11 mouse cellular contexts compared by ENCODE assay signal in the genomic region with DNA sequence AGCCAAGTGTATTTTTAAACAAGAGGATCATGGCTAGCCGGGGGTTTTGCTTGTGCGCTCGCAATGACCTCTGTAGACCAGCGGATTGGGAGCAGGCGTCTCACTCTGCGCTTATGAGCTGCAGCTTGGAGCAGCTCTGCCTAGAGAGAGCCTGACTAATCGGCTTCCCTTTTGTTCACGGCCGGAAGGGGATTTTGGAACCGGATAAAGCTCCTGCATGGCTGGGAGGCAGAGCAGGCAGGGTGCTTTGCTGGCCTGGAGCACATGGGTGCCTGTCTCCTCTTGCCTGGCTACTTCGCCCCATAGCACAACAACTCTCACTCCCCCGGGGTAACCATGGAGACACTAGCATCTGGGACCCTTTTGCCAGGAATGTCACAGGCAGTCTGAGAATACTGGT.
DNase-seq lines count a peak whose midpoint lies in the region; ATAC-seq lines count a peak whose summit lies in the region.
"Had no signal": no experiment of that assay in that cellular context is flagged by ENCODE, and none has a peak within 500 bp of the region (broad histone marks: within the 10 kb centered on the region; RNA-seq: fewer than 3 reads in every experiment).

No protein-coding gene starts in this region.

- peak overlapping the region; percentile 71 for H3K27ac ChIP-seq in hindbrain, embryonic 10.5 days
- H3K27ac ChIP-seq in hindbrain, embryonic 12.5 days = no peak overlapping the region
- H3K27ac ChIP-seq in forebrain, embryonic 16.5 days (ENCODE audit: low read length) = no peak overlapping the region
- no peak overlapping the region for H3K27ac ChIP-seq in intestine, embryonic 15.5 days
- H3K27ac ChIP-seq: liver, embryonic 13.5 days had no signal

- H3K9me3 ChIP-seq in hindbrain, embryonic 10.5 days = no peaks in the 10 kb centered on the region
- no peaks in the 10 kb centered on the region for H3K9me3 ChIP-seq in hindbrain, embryonic 12.5 days (replicated peaks)
- no peaks in the 10 kb centered on the region for H3K9me3 ChIP-seq in forebrain, embryonic 16.5 days (ENCODE audit: control insufficient read depth, low read length)
- no peaks in the 10 kb centered on the region for H3K9me3 ChIP-seq in intestine, embryonic 15.5 days
- H3K9me3 ChIP-seq: liver, embryonic 13.5 days had no signal

- no peaks in the 10 kb centered on the region; the same call in 1 of the 2 replicates for H3K27me3 ChIP-seq in hindbrain, embryonic 10.5 days (ENCODE audit: insufficient read depth, poor library complexity, severe bottlenecking)
- H3K27me3 ChIP-seq in hindbrain, embryonic 12.5 days = no peaks in the 10 kb centered on the region
- no peaks in the 10 kb centered on the region for H3K27me3 ChIP-seq in forebrain, embryonic 16.5 days (replicated peaks; ENCODE audit: control insufficient read depth, insufficient read depth, low read length)
- no peaks in the 10 kb centered on the region for H3K27me3 ChIP-seq in intestine, embryonic 15.5 days (replicated peaks)
- H3K27me3 ChIP-seq: liver, embryonic 13.5 days had no signal

- H3K36me3 ChIP-seq in hindbrain, embryonic 10.5 days = no peaks in the 10 kb centered on the region
- no peaks in the 10 kb centered on the region for H3K36me3 ChIP-seq in hindbrain, embryonic 12.5 days
- H3K36me3 ChIP-seq in forebrain, embryonic 16.5 days (ENCODE audit: control insufficient read depth, insufficient read depth) = no peaks in the 10 kb centered on the region
- no peaks in the 10 kb centered on the region for H3K36me3 ChIP-seq in intestine, embryonic 15.5 days
- H3K36me3 ChIP-seq: G1E; liver, embryonic 13.5 days had no signal

- DNase-seq in hindbrain, embryonic 10.5 days (ENCODE audit: low spot score) = peak; percentile 30
- peak; percentile 37 for DNase-seq in brain, adult 2 months (ENCODE audit: low read depth, low spot score)
- DNase-seq in layer of hippocampus, postnatal 10 days (ENCODE audit: low spot score in 2 of 2) = peak; percentile 43 to 48
- DNase-seq in thymus, adult 18-20 months = no peak
- no peak for DNase-seq in yolk sac, embryonic 10.5 days (ENCODE audit: low spot score)
- DNase-seq: cerebellum, adult 9-11 months; liver, embryonic 13.5 days had no signal

- H3K9ac ChIP-seq in hindbrain, embryonic 12.5 days = no peak overlapping the region
- 0 out of 2 replicates have a peak overlapping the region, but pooled peaks have one; percentile 14 for H3K9ac ChIP-seq in forebrain, embryonic 16.5 days (replicated peaks; ENCODE audit: low read depth, low read length)
- H3K9ac ChIP-seq in intestine, embryonic 15.5 days = no peak overlapping the region
- H3K9ac ChIP-seq: liver, embryonic 13.5 days had no signal

- ATAC-seq in hindbrain, embryonic 12.5 days (ENCODE audit: low FRiP score) = no peak
- ATAC-seq in forebrain, embryonic 16.5 days = peak; percentile 9; the same call in 1 of the 2 replicates
- ATAC-seq in intestine, embryonic 15.5 days = no peak

- WGBS in hindbrain, embryonic 10.5 days = 45% methylated on average over 12 of the region's 12 CpGs
- WGBS in hindbrain, embryonic 12.5 days = 42% methylated on average over 12 of the region's 12 CpGs
- 35% methylated on average over 12 of the region's 12 CpGs for WGBS in forebrain, embryonic 16.5 days
- WGBS in intestine, embryonic 15.5 days = 62% methylated on average over 12 of the region's 12 CpGs

- H3K4me2 ChIP-seq in hindbrain, embryonic 12.5 days (replicated peaks) = no peak overlapping the region
- no peak overlapping the region for H3K4me2 ChIP-seq in forebrain, embryonic 16.5 days (ENCODE audit: low read length)
- H3K4me2 ChIP-seq in intestine, embryonic 15.5 days (replicated peaks) = no peak overlapping the region
- H3K4me2 ChIP-seq: liver, embryonic 13.5 days had no signal

- H3K4me3 ChIP-seq in hindbrain, embryonic 10.5 days = no peak overlapping the region
- H3K4me3 ChIP-seq in hindbrain, embryonic 12.5 days = no peak overlapping the region
- H3K4me3 ChIP-seq in forebrain, embryonic 16.5 days (replicated peaks; ENCODE audit: low read length) = no peak overlapping the region
- no peak overlapping the region for H3K4me3 ChIP-seq in intestine, embryonic 15.5 days (replicated peaks)
- H3K4me3 ChIP-seq: liver, embryonic 13.5 days had no signal

- H3K4me1 ChIP-seq in hindbrain, embryonic 10.5 days (replicated peaks) = peaks cover 31% of the 10 kb centered on the region
- H3K4me1 ChIP-seq in hindbrain, embryonic 12.5 days = peaks cover 21% of the 10 kb centered on the region
- H3K4me1 ChIP-seq in forebrain, embryonic 16.5 days (replicated peaks; ENCODE audit: control insufficient read depth, insufficient read depth, low read length) = peaks cover 43% of the 10 kb centered on the region
- H3K4me1 ChIP-seq in intestine, embryonic 15.5 days (replicated peaks) = no peaks in the 10 kb centered on the region; the same call in 1 of the 2 replicates
- H3K4me1 ChIP-seq: liver, embryonic 13.5 days had no signal

Comparison
In these comparisons a context has a peak if more than half of its experiments do, and no peak if none do; other contexts are left out.
1. DNase-seq: peak in hindbrain, embryonic 10.5 days (single experiment), brain, adult 2 months (single experiment) and layer of hippocampus, postnatal 10 days (2 of 2); none in thymus, adult 18-20 months (0 of 2) and yolk sac, embryonic 10.5 days (single experiment).